Mouse (Mus musculus): ENCODE data around the gene Atxn2. TPM values are rescaled to one million over a fixed set of nuclear protein-coding genes. Genes with fewer than 3 reads are reported as not detected.

Atxn2 gene
- polyA plus RNA-seq, 1 experiment: 153 TPM

GRCm38 (mm10) chr5:121812526-121813243, 101.5 kb downstream of the Atxn2 start:
- no peak for DNase-seq (ENCODE audit: extremely low spot score in 1 of 2, low spot score in 1 of 2)

- no peak for DNase-seq (ENCODE audit: extremely low spot score in 1 of 2, low spot score in 1 of 2)
Observed at GRCm38 (mm10) chr5:121813744-121814143, 102.6 kb downstream of the Atxn2 start.

GRCm38 (mm10) chr5:121815067-121815466, 103.9 kb downstream of the Atxn2 start:
- peak in 1 of 2 experiments; percentile 82 for DNase-seq (ENCODE audit: extremely low spot score in 1 of 2, low spot score in 1 of 2)

- no peak for DNase-seq (ENCODE audit: extremely low spot score in 1 of 2, low spot score in 1 of 2)
Observed at GRCm38 (mm10) chr5:121815867-121816380, 104.8 kb downstream of the Atxn2 start.

- DNase-seq (ENCODE audit: extremely low spot score in 1 of 2, low spot score in 1 of 2): no peak
Observed at GRCm38 (mm10) chr5:121816611-121817010, 105.5 kb downstream of the Atxn2 start.

GRCm38 (mm10) chr5:121817551-121817950, 106.4 kb downstream of the Atxn2 start:
- DNase-seq (ENCODE audit: extremely low spot score in 1 of 2, low spot score in 1 of 2): no peak

- no peak for DNase-seq (ENCODE audit: extremely low spot score in 1 of 2, low spot score in 1 of 2)
Observed at GRCm38 (mm10) chr5:121818401-121818800, 107.3 kb downstream of the Atxn2 start.

- no peak for DNase-seq (ENCODE audit: extremely low spot score in 1 of 2, low spot score in 1 of 2)
Observed at GRCm38 (mm10) chr5:121818862-121819261, 107.7 kb downstream of the Atxn2 start.

GRCm38 (mm10) chr5:121819559-121819958, 108.4 kb downstream of the Atxn2 start:
- no peak for DNase-seq (ENCODE audit: extremely low spot score in 1 of 2, low spot score in 1 of 2)

GRCm38 (mm10) chr5:121820161-121820560, 109.0 kb downstream of the Atxn2 start:
- DNase-seq (ENCODE audit: extremely low spot score in 1 of 2, low spot score in 1 of 2): no peak

GRCm38 (mm10) chr5:121820657-121821056, 109.5 kb downstream of the Atxn2 start:
- DNase-seq (ENCODE audit: extremely low spot score in 1 of 2, low spot score in 1 of 2): no peak

GRCm38 (mm10) chr5:121821116-121821515, 110.0 kb downstream of the Atxn2 start:
- no peak for DNase-seq (ENCODE audit: extremely low spot score in 1 of 2, low spot score in 1 of 2)

GRCm38 (mm10) chr5:121821552-121821951, 110.4 kb downstream of the Atxn2 start:
- DNase-seq (ENCODE audit: extremely low spot score in 1 of 2, low spot score in 1 of 2): no peak

GRCm38 (mm10) chr5:121822786-121823505, 111.8 kb downstream of the Atxn2 start:
- no peak for DNase-seq (ENCODE audit: extremely low spot score in 1 of 2, low spot score in 1 of 2)

- DNase-seq (ENCODE audit: extremely low spot score in 1 of 2, low spot score in 1 of 2): no peak
Observed at GRCm38 (mm10) chr5:121823668-121824067, 112.5 kb downstream of the Atxn2 start.

GRCm38 (mm10) chr5:121824121-121824520, 113.0 kb downstream of the Atxn2 start:
- DNase-seq (ENCODE audit: extremely low spot score in 1 of 2, low spot score in 1 of 2): no peak

- DNase-seq (ENCODE audit: extremely low spot score in 1 of 2, low spot score in 1 of 2): no peak
Observed at GRCm38 (mm10) chr5:121825606-121826005, 114.5 kb downstream of the Atxn2 start.

- DNase-seq (ENCODE audit: extremely low spot score in 1 of 2, low spot score in 1 of 2): no peak
Observed at GRCm38 (mm10) chr5:121827876-121828275, 116.7 kb downstream of the Atxn2 start.

GRCm38 (mm10) chr5:121828491-121829432, 117.6 kb downstream of the Atxn2 start:
- peak in 1 of 2 experiments; percentile 58 for DNase-seq (ENCODE audit: extremely low spot score in 1 of 2, low spot score in 1 of 2)

GRCm38 (mm10) chr5:121831002-121831601, 120.0 kb downstream of the Atxn2 start:
- no peak for DNase-seq (ENCODE audit: extremely low spot score in 1 of 2, low spot score in 1 of 2)
